Mouse (Mus musculus): ENCODE results near the gene Pear1. TPM values are rescaled to one million over a fixed set of nuclear protein-coding genes. Genes with fewer than 3 reads are reported as not detected.

The Pear1 gene
- total RNA-seq, 2 experiments from 2014 or later = 6.3 to 8.4 TPM

DNA sequence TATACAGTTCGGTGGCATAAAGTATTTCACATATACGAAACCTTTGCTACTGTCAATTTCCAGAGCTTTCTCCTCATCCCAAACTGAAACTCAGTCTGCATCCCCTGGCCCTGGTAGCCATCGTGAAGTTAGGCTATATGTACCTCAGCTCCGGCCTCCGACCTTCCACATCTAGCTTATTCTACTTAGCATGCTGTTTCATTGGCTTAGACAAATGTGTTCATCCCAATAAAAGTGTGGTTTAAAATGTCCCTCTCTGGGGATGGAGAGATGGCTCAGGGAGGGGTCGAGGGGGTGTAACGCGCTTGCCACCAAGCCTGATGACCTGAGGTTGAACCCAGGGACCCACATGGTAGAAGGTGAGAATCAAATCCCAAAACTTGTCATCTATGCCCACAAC lies 54.6 kb downstream of the Pear1 start:
- intact Hi-C loops (cut with DNase I) = loop anchor here (1.0 kb wide), 1 partner anchor 13 kb away; no protein-coding TSS in a partner anchor
- peak overlapping the region; percentile 74 for H3K4me3 ChIP-seq
- no peak for DNase-seq
- no peak overlapping the region; the same call in 1 of the 2 replicates for H3K27ac ChIP-seq
- no peak for TF ChIP-seq CTCF (IDR thresholded peaks at IDR 0.05)

GRCm38 (mm10) chr3:87768844-87769243 lies 55.3 kb downstream of the Pear1 start:
- intact Hi-C loops (cut with DNase I) = loop anchor here (1.0 kb wide), 1 partner anchor 13 kb away; no protein-coding TSS in a partner anchor
- peak; percentile 100; the same call in 1 of the 2 replicates for TF ChIP-seq CTCF (IDR thresholded peaks at IDR 0.05)
- DNase-seq = peak; percentile 88

DNA sequence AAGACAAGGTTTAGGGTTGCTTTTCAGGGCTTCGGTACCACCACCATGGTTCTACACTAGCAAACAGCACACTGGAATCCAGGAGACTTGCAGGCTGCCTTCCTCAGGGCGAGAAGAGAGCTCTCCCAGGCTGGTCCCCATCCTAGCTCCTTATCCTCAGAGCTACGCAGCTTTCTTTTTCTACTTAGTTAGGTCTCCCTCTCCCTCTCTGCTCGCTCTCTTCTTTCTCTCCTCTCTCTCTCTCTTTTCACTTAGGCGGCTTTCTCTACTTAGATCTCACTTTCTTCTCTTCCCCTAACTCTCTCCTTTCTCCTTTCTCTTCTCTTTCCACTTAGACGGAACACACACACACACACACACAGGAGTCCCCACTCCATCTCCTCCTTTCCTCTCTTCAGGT lies 55.7 kb downstream of the Pear1 start:
- TF ChIP-seq CTCF (IDR thresholded peaks at IDR 0.05) = no peak
- H3K4me3 ChIP-seq = peak overlapping the region; percentile 74
- no peak for DNase-seq
- intact Hi-C loops (cut with DNase I) = no loop called here
- H3K27ac ChIP-seq = peak overlapping the region; percentile 81

More at GRCm38 (mm10) chr3:87768844-87769243, 55.3 kb downstream of the Pear1 start:
- peak overlapping the region; percentile 74 for H3K4me3 ChIP-seq
- H3K27ac ChIP-seq = peak overlapping the region; percentile 81

- intact Hi-C loops (cut with DNase I) = no loop called here
- TF ChIP-seq CTCF (IDR thresholded peaks at IDR 0.05) = no peak
- DNase-seq = peak; percentile 53
- Histone ChIP-seq H3K27ac (peak overlapping the region; percentile 81), H3K4me3 (peak overlapping the region; percentile 74)
Measured at GRCm38 (mm10) chr3:87767764-87768163, 56.3 kb downstream of the Pear1 start.

DNA sequence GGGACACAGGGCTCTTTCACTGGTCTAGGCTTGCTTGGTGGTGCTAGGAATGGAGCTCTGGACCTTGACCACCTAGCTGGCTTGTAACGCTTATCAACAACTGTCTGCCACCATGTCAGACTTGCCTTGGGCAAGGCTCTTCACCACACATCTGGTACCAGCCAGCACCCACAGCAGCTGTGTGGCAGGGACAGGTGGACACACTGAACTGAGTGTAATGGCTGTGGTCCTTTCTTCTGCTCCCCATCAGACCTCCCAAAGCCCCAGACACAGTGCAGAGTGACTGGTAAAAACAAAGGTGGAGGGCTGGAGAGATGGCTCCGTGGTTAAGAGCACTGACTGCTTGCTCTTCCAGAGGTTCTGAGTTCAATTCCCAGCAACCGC lies 57.8 kb downstream of the Pear1 start:
- no peak for TF ChIP-seq CTCF (IDR thresholded peaks at IDR 0.05)
- Histone ChIP-seq H3K4me3 (peak overlapping the region; percentile 74), H3K27ac (peak overlapping the region; percentile 81)
- intact Hi-C loops (cut with DNase I) = no loop called here
- DNase-seq = no peak

DNA sequence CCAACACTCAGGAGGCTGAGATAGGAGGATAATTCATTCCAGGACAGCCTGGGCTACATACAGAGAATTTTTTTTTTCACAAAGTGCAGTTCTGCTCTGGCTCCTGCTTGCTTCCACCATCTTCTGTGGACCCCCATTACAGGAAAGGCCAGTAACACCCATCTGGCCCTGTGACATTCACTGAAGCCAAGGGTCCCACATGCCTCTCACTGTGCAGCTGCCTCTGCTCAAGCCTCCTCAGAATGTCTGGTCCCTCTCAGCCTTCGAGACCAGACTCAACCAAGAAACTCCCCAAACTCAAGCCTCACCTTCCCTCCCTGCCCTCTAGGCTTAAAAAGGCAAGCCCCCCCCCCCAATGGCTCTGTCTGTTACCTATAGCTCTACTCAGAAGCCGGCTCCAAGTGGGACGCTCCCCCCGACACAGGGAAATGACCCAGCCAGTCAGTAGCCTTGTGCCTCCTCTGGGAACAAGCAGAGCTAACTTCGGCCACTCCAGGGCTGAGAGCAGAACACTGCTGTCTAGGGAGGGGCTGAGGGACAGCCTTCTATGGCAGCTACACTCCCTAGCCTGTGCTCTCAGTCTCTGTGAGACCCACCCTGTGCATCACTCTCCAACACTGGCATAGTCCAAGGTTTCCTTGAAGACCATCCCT lies 58.3 kb downstream of the Pear1 start:
- intact Hi-C loops (cut with DNase I) = no loop called here
- Histone ChIP-seq H3K27ac (peak overlapping the region; percentile 81), H3K4me3 (peak overlapping the region; percentile 74)
- no peak for DNase-seq
- TF ChIP-seq CTCF (IDR thresholded peaks at IDR 0.05) = no peak

DNA sequence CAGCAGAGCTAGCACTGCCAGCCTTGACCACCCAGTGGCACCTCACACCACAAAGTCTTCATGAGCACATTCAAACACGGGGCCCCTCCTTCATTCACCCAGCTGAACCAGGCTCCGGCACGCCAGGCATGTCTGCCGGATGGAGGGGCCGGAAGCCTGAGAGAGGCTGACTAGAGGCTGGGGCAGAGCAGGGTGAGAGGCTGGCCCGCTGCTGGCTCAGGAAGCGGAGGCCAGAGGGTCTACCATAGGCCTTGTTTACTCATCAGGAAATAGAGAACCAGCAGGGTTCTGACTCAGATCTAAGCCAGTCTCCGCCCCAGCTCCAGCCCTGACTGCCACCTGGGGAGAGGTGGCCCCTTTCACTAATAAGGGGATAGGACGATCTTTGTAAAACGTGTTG lies 59.0 kb downstream of the Pear1 start:
- TF ChIP-seq CTCF (IDR thresholded peaks at IDR 0.05) = no peak
- DNase-seq = peak; percentile 55
- peak overlapping the region; percentile 74 for H3K4me3 ChIP-seq
- intact Hi-C loops (cut with DNase I) = no loop called here
- peak overlapping the region; percentile 81 for H3K27ac ChIP-seq

- intact Hi-C loops (cut with DNase I) = no loop called here
- no peak for DNase-seq
- H3K27ac ChIP-seq = peak overlapping the region; percentile 81
- TF ChIP-seq CTCF (IDR thresholded peaks at IDR 0.05) = no peak
- H3K4me3 ChIP-seq = peak overlapping the region; percentile 74
Measured at GRCm38 (mm10) chr3:87764506-87764905, 59.6 kb downstream of the Pear1 start.

DNA sequence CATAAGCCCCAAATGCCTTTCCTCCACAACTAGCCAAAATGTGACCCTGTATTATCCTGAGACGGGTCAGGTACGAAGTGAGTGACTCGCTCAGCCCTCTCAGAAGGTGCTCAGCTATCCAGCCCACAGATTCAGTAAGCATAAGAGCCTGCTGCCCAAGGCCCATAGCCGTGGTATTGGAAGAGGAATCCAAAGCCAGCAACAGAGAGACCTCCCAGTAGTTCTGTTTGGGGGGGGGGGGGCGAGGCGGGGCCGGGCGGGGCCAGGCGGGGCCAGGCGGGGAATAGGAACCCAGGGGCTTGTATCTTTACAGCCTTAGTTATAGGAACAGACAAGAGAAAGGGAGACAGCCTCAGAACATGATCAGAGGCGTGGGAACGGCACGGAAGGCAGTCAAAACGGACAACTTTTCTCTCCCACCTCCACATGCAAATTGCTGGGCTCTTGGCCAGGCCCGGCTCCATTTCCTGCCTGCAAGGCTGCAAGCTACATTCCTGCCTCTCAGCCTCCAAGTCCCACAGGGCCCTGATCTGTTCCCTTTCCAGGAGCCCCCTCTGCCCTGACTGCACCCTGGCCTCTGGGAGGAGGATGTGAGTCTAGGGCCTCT lies 60.3 kb downstream of the Pear1 start:
- intact Hi-C loops (cut with DNase I) = no loop called here
- peak; percentile 78 for DNase-seq
- Histone ChIP-seq H3K27ac (peak overlapping the region; percentile 81), H3K4me3 (peak overlapping the region; percentile 74)
- 0 out of 2 replicates have a peak, but pooled peaks have one; percentile 6 for TF ChIP-seq CTCF (IDR thresholded peaks at IDR 0.05)

DNA sequence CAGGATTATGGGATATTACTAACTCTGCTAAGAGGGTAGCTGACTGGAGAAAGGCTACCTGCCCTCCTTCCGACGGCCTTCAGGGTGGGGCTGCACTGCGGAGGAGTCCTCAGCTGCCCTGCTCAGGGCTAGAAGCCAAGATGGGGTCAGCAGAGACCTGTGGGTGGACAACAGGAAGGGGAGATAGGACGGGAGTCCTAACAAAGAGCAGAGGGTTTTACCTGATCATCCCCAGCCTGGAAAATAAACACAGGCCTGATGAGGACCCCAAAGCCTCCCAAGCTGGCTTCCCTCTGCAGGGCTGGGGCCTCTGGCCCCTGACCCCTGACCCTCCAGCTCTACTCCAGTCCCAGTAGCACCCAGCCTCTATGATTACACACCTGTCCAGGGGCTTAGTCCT lies 60.9 kb downstream of the Pear1 start:
- DNase-seq = no peak
- peak overlapping the region; percentile 74 for H3K4me3 ChIP-seq
- intact Hi-C loops (cut with DNase I) = no loop called here
- TF ChIP-seq CTCF (IDR thresholded peaks at IDR 0.05) = no peak
- H3K27ac ChIP-seq = peak overlapping the region; percentile 81

DNA sequence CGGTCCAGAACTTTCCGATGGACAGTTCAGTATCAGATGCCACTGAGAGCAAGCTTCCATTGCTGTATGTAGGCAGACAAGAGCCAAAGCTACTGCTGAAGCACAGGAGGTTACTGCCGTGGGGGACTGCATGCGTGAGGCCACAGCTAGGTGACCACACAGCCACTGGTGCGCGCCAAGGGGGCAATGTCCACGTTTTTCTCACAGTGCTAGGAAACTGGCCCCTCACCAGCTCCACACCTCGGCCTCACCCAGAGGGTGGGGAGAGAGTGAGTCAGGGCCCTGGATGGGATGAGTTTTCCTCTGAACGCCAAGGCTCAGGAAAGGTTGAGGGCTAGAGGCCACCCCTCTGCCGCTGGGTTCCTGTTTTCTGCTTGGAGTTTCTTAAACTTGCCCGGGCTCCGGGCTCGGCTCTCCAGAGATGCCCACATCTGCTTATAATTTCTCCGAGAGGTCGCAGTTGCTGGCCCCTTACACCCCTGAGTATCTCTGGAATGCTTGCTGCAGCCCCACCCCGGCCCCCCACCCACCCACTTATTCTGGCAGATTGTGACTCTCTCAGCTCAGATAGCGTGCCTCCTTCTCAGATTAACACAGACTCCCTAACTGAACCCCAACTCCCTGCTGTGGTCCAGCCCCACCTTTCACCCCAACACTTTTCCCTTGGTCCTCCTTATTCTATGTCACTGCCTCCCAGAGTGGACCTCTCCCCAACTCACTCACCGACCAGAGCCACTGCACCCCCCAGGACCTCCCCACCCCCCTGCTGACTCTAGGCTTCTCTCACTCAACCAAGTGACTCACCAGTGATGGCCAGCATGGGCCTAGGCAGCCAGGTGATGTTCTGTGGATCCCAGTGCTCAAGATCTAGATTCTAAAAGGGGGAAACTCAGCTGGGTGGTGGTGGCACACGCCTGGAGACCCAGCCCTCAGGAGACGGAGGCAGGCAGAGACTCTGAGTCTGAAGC lies 62.4 kb downstream of the Pear1 start:
- peak; percentile 26 for DNase-seq
- H3K27ac ChIP-seq = peak overlapping the region; percentile 54
- intact Hi-C loops (cut with DNase I) = no loop called here

GRCm38 (mm10) chr3:87758641-87759040 lies 65.5 kb downstream of the Pear1 start:
- DNase-seq = no peak
- Histone ChIP-seq H3K27ac (no peak overlapping the region; the same call in 1 of the 2 replicates), H3K4me3 (no peak overlapping the region)
- intact Hi-C loops (cut with DNase I) = loop anchor here (5.0 kb wide), 1 partner anchor 59 kb away; no protein-coding TSS in a partner anchor
- TF ChIP-seq CTCF (IDR thresholded peaks at IDR 0.05) = no peak

More for the DNA sequence above, 62.4 kb downstream of the Pear1 start:
- no peak for TF ChIP-seq CTCF (IDR thresholded peaks at IDR 0.05)
- H3K4me3 ChIP-seq = no peak overlapping the region

All from gastrocnemius, adult 2 months (tissue).